8 mouse cellular contexts compared by ENCODE assay signal in genomic region chr11:98192901-98193805, GRCm38 (mm10). TPM values are rescaled to one million over a fixed set of nuclear protein-coding genes. Genes with fewer than 3 reads are reported as not detected.
DNase-seq lines count a peak whose midpoint lies in the region; ATAC-seq lines count a peak whose summit lies in the region.

Med1 (minus strand) TSS chr11:98193293.

- peak; percentile 97 for ATAC-seq in inflammation-experienced regulatory T-cells, adult 6 months
- ATAC-seq in megakaryocyte-erythroid progenitor cell, adult 5-6 weeks (replicated peaks; ENCODE audit: low FRiP score, low TSS enrichment, poor library complexity, severe bottlenecking) = peak; percentile 98

- intact Hi-C loops in gastrocnemius, postnatal 14 days (cut with DNase I; ENCODE audit: low total_unique reads) = no loop called here
- intact Hi-C loops in left cerebral cortex, postnatal 10 days (cut with DNase I) = no loop called here

- peak; percentile 93 to 98 for DNase-seq in adrenal gland, adult (ENCODE audit: inconsistent age in 2 of 2, low spot score in 1 of 2)
- peak; percentile 99 for DNase-seq in embryo, embryonic 10.5 days (ENCODE audit: low spot score)
- peak; percentile 91 for DNase-seq in gastrocnemius, postnatal 14 days
- peak; percentile 93 to 95 for DNase-seq in left cerebral cortex, postnatal 10 days (ENCODE audit: extremely low spot score in 1 of 2, low spot score in 2 of 2)
- DNase-seq in right cerebral cortex, postnatal 25 days = peak; percentile 92
- peak; percentile 88 to 89 for DNase-seq in urinary bladder, postnatal 4 days (ENCODE audit: low spot score in 2 of 2)

RNA-seq across cellular contexts. Expression of gene Med1, which starts in this region (rescaled TPM):
- 10 to 100 TPM; 23.0 to 24.6 TPM for total RNA-seq in gastrocnemius, postnatal 14 days (2021)
- polyA plus RNA-seq in inflammation-experienced regulatory T-cells, adult 6 months (2017; shearing (Covaris generic)) = 100 to 1,000 TPM in 1 of 3 experiments, 10 to 100 TPM in 2; 47.0 to 108 (median 55.5) TPM
- total RNA-seq in left cerebral cortex, postnatal 10 days (2021) = 10 to 100 TPM; 45.9 to 48.9 TPM
- 81.3 and 88.8 TPM in 2 replicates for total RNA-seq in megakaryocyte-erythroid progenitor cell, adult 5-6 weeks (2014; fragmentation: Nextera tagmentation)
- total RNA-seq in megakaryocyte-erythroid progenitor cell, adult 5-6 weeks (2017) = 52.9 and 57.0 TPM in 2 replicates

Comparison
In these comparisons a context has a peak if more than half of its experiments do, and no peak if none do; other contexts are left out.
1. Peak in every context shown above with its lines: DNase-seq and ATAC-seq.